Mouse (Mus musculus): ENCODE measurements at regions not wholly inside any gene's neighbourhood (a gene's known extent, or its start where the extent isn't known, plus 50 kb on each side); places are given as distances from the start of the nearest gene placed in this dataset.

DNA sequence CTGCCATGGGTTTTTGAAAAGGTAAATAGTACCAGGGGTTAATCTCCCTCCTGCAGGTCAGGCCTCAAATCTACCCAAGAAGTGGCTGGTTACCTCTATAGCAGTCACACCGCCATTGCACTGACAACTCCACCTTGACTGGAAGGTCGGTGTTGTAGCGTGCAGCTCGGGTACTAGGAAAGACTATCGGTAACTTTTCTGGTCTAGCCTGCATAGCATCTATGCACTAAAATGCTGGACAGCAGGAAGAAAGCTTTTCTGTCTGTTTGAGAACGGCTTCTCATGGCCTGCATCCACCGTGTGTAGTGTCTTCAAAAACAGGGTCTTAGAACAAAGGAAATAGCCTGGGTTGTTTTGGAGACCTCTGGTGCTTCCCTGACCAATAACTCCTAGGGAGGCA lies 88.8 kb downstream of the Bms1 start:
- 91% methylated on average over 7 of the region's 7 CpGs for WGBS
- Histone ChIP-seq H3K36me3 (ENCODE audit: control insufficient read depth, insufficient read depth, low read length) (no peaks in the 10 kb centered on the region), H3K27ac (ENCODE audit: low read depth, low read length) (no peak overlapping the region), H3K27me3 (ENCODE audit: control insufficient read depth, insufficient read depth, low read length) (no peaks in the 10 kb centered on the region), H3K4me3 (ENCODE audit: low read length) (no peak overlapping the region), H3K9ac (ENCODE audit: low read depth, low read length) (no peak overlapping the region), H3K4me1 (ENCODE audit: control insufficient read depth, insufficient read depth, low read length) (no peaks in the 10 kb centered on the region), H3K9me3 (ENCODE audit: control insufficient read depth, low read length) (no peaks in the 10 kb centered on the region), H3K4me2 (replicated peaks; ENCODE audit: low read depth, low read length) (no peak overlapping the region)
- ATAC-seq (ENCODE audit: low FRiP score, low TSS enrichment): no peak

GRCm38 (mm10) chr6:118327458-118327857 lies 91.8 kb downstream of the Bms1 start:
- Histone ChIP-seq H3K9ac (ENCODE audit: low read depth, low read length) (no peak overlapping the region), H3K4me2 (replicated peaks; ENCODE audit: low read depth, low read length) (no peak overlapping the region), H3K9me3 (ENCODE audit: control insufficient read depth, low read length) (no peaks in the 10 kb centered on the region), H3K4me3 (ENCODE audit: low read length) (no peak overlapping the region), H3K36me3 (ENCODE audit: control insufficient read depth, insufficient read depth, low read length) (no peaks in the 10 kb centered on the region), H3K27me3 (ENCODE audit: control insufficient read depth, insufficient read depth, low read length) (no peaks in the 10 kb centered on the region), H3K4me1 (ENCODE audit: control insufficient read depth, insufficient read depth, low read length) (no peaks in the 10 kb centered on the region), H3K27ac (ENCODE audit: low read depth, low read length) (no peak overlapping the region)
- ATAC-seq (ENCODE audit: low FRiP score, low TSS enrichment): no peak
- 78% methylated on average over 6 of the region's 6 CpGs for WGBS

DNA sequence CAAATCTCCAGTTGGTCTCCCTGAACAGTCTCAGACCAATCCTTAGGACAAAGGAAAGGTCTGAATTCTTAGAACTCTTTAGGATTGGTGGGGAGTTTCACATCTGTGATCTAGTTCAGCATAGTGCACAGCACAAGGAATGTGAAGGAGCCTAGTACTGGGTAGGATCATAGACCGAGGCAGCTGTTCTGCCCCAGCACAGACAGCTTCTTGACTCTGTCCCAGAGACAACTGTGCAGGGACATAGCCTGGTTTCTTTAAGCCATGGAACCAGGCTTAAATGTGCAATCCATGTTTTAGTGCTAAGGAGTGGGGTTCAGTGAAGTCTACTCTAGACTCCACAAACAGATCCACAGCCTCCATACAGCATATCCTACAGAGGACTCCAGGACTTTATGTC lies 93.6 kb downstream of the Bms1 start:
- Histone ChIP-seq H3K4me2 (replicated peaks; ENCODE audit: low read depth, low read length) (no peak overlapping the region), H3K4me1 (ENCODE audit: control insufficient read depth, insufficient read depth, low read length) (no peaks in the 10 kb centered on the region), H3K27me3 (ENCODE audit: control insufficient read depth, insufficient read depth, low read length) (no peaks in the 10 kb centered on the region), H3K4me3 (ENCODE audit: low read length) (no peak overlapping the region), H3K27ac (ENCODE audit: low read depth, low read length) (no peak overlapping the region), H3K9me3 (ENCODE audit: control insufficient read depth, low read length) (no peaks in the 10 kb centered on the region), H3K36me3 (ENCODE audit: control insufficient read depth, insufficient read depth, low read length) (no peaks in the 10 kb centered on the region), H3K9ac (ENCODE audit: low read depth, low read length) (no peak overlapping the region)
- WGBS: 96% methylated on average over 1 of the region's 1 CpGs
- ATAC-seq (ENCODE audit: low FRiP score, low TSS enrichment): no peak

- H3K4me1 ChIP-seq (ENCODE audit: control insufficient read depth, insufficient read depth, low read length): no peaks in the 10 kb centered on the region
- H3K27ac ChIP-seq (ENCODE audit: low read depth, low read length): no peak overlapping the region
- H3K27me3 ChIP-seq (ENCODE audit: control insufficient read depth, insufficient read depth, low read length): no peaks in the 10 kb centered on the region
- no peak for ATAC-seq (ENCODE audit: low FRiP score, low TSS enrichment)
- no peaks in the 10 kb centered on the region for H3K36me3 ChIP-seq (ENCODE audit: control insufficient read depth, insufficient read depth, low read length)
- no peaks in the 10 kb centered on the region for H3K9me3 ChIP-seq (ENCODE audit: control insufficient read depth, low read length)
- no peak overlapping the region for H3K4me3 ChIP-seq (ENCODE audit: low read length)
- no peak overlapping the region for H3K9ac ChIP-seq (ENCODE audit: low read depth, low read length)
- no peak overlapping the region for H3K4me2 ChIP-seq (replicated peaks; ENCODE audit: low read depth, low read length)
- WGBS: 77% methylated on average over 4 of the region's 4 CpGs
These were observed 94.7 kb downstream of the Bms1 start for GRCm38 (mm10) chr6:118324559-118324958.

DNA sequence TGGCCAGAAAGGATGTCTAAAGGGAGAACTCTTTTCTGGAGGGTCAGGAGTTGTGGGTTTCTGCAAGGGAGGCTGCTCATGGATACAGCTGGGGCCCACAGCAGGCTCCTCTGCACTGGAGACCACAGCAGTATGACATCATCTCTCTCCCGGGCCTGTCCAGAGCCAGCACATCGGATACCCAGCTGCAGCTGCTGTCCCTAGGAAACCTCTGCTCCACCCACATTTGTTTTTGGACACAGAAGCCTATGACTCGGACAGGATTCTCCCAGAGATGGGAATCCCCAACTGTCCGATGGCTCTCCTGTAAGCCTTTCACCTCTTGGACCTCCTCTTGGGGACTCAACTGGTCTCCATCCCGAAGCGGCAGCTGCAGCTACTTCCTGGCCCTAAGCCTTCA lies 96.2 kb downstream of the Bms1 start:
- no peaks in the 10 kb centered on the region for H3K4me1 ChIP-seq (ENCODE audit: control insufficient read depth, insufficient read depth, low read length)
- ATAC-seq (ENCODE audit: low FRiP score, low TSS enrichment): no peak
- no peak overlapping the region for H3K27ac ChIP-seq (ENCODE audit: low read depth, low read length)
- H3K36me3 ChIP-seq (ENCODE audit: control insufficient read depth, insufficient read depth, low read length): no peaks in the 10 kb centered on the region
- no peaks in the 10 kb centered on the region for H3K9me3 ChIP-seq (ENCODE audit: control insufficient read depth, low read length)
- WGBS: 77% methylated on average over 6 of the region's 6 CpGs
- H3K4me2 ChIP-seq (replicated peaks; ENCODE audit: low read depth, low read length): no peak overlapping the region
- no peak overlapping the region for H3K9ac ChIP-seq (ENCODE audit: low read depth, low read length)
- no peak overlapping the region for H3K4me3 ChIP-seq (ENCODE audit: low read length)
- no peaks in the 10 kb centered on the region for H3K27me3 ChIP-seq (ENCODE audit: control insufficient read depth, insufficient read depth, low read length)

DNA sequence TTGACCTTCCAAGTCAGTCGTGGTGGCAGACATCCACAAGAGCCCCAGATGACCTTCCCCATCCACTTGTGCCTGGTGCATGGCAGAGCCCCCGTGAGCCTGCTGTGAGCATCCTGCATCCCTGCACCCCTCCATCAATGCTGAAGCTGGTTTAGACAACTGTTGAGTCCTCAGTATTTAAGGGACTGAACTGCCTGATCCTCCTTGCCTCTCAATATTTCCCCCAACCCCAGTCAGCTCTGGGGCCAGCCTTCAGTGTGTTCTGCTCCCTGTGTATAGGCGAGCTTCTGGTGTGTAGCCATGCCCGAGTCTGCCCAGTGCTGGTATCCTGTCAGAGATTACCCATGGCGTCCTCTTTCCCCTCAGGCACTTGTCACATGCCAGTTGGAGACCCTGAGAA lies 96.6 kb downstream of the Bms1 start:
- H3K36me3 ChIP-seq (ENCODE audit: control insufficient read depth, insufficient read depth, low read length): no peaks in the 10 kb centered on the region
- H3K27ac ChIP-seq (ENCODE audit: low read depth, low read length): no peak overlapping the region
- WGBS: 68% methylated on average over 5 of the region's 5 CpGs
- H3K9me3 ChIP-seq (ENCODE audit: control insufficient read depth, low read length): no peaks in the 10 kb centered on the region
- no peaks in the 10 kb centered on the region for H3K4me1 ChIP-seq (ENCODE audit: control insufficient read depth, insufficient read depth, low read length)
- H3K9ac ChIP-seq (ENCODE audit: low read depth, low read length): no peak overlapping the region
- no peak overlapping the region for H3K4me2 ChIP-seq (replicated peaks; ENCODE audit: low read depth, low read length)
- ATAC-seq (ENCODE audit: low FRiP score, low TSS enrichment): no peak
- no peak overlapping the region for H3K4me3 ChIP-seq (ENCODE audit: low read length)
- no peaks in the 10 kb centered on the region for H3K27me3 ChIP-seq (ENCODE audit: control insufficient read depth, insufficient read depth, low read length)

GRCm38 (mm10) chr6:118322061-118322460 lies 97.2 kb downstream of the Bms1 start:
- Histone ChIP-seq H3K36me3 (ENCODE audit: control insufficient read depth, insufficient read depth, low read length) (no peaks in the 10 kb centered on the region), H3K4me2 (replicated peaks; ENCODE audit: low read depth, low read length) (no peak overlapping the region), H3K27ac (ENCODE audit: low read depth, low read length) (no peak overlapping the region), H3K9me3 (ENCODE audit: control insufficient read depth, low read length) (no peaks in the 10 kb centered on the region), H3K9ac (ENCODE audit: low read depth, low read length) (no peak overlapping the region), H3K4me3 (ENCODE audit: low read length) (no peak overlapping the region), H3K4me1 (ENCODE audit: control insufficient read depth, insufficient read depth, low read length) (no peaks in the 10 kb centered on the region), H3K27me3 (ENCODE audit: control insufficient read depth, insufficient read depth, low read length) (no peaks in the 10 kb centered on the region)
- WGBS: 91% methylated on average over 6 of the region's 6 CpGs
- no peak for ATAC-seq (ENCODE audit: low FRiP score, low TSS enrichment)

- H3K9ac ChIP-seq (ENCODE audit: low read depth, low read length): no peak overlapping the region
- no peaks in the 10 kb centered on the region for H3K36me3 ChIP-seq (ENCODE audit: control insufficient read depth, insufficient read depth, low read length)
- H3K27ac ChIP-seq (ENCODE audit: low read depth, low read length): no peak overlapping the region
- no peaks in the 10 kb centered on the region for H3K27me3 ChIP-seq (ENCODE audit: control insufficient read depth, insufficient read depth, low read length)
- H3K4me3 ChIP-seq (ENCODE audit: low read length): no peak overlapping the region
- no peak overlapping the region for H3K4me2 ChIP-seq (replicated peaks; ENCODE audit: low read depth, low read length)
- no peaks in the 10 kb centered on the region for H3K9me3 ChIP-seq (ENCODE audit: control insufficient read depth, low read length)
- no peaks in the 10 kb centered on the region for H3K4me1 ChIP-seq (ENCODE audit: control insufficient read depth, insufficient read depth, low read length)
- 85% methylated on average over 7 of the region's 7 CpGs for WGBS
- no peak for ATAC-seq (ENCODE audit: low FRiP score, low TSS enrichment)
These were observed 99.2 kb downstream of the Bms1 start for GRCm38 (mm10) chr6:118320021-118320525.

DNA sequence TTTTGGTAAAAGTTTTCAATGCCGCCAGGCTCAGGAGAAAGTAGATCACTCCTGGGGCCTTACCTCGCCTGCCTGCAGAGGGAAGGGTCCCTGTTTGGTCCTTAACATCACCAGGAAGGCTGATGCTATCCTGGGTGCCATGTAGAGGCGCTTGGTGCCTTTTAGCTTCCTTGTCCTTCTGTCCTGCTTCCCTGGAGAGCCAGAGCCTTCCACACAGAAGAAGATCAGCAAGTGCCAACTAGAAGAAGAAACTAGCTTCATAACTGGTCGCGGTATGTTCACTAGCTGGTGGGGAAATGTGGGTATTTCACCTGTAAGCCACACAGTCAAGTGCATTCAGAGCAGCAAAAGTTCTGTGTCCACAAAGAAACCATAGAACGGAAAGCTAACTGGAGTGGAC lies 103.4 kb downstream of the Bms1 start:
- H3K9ac ChIP-seq (ENCODE audit: low read depth, low read length): no peak overlapping the region
- H3K4me2 ChIP-seq (replicated peaks; ENCODE audit: low read depth, low read length): no peak overlapping the region
- H3K4me3 ChIP-seq (ENCODE audit: low read length): no peak overlapping the region
- no peaks in the 10 kb centered on the region for H3K36me3 ChIP-seq (ENCODE audit: control insufficient read depth, insufficient read depth, low read length)
- no peak overlapping the region for H3K27ac ChIP-seq (ENCODE audit: low read depth, low read length)
- H3K9me3 ChIP-seq (ENCODE audit: control insufficient read depth, low read length): no peaks in the 10 kb centered on the region
- no peaks in the 10 kb centered on the region for H3K4me1 ChIP-seq (ENCODE audit: control insufficient read depth, insufficient read depth, low read length)
- WGBS: 90% methylated on average over 6 of the region's 6 CpGs
- ATAC-seq (ENCODE audit: low FRiP score, low TSS enrichment): no peak
- no peaks in the 10 kb centered on the region for H3K27me3 ChIP-seq (ENCODE audit: control insufficient read depth, insufficient read depth, low read length)
